Mouse (Mus musculus): ENCODE results near the gene Tgm1. TPM values are rescaled to one million over a fixed set of nuclear protein-coding genes. Genes with fewer than 3 reads are reported as not detected.

Tgm1 gene
- polyA plus RNA-seq, 1 experiment, result 1.1 TPM

DNA sequence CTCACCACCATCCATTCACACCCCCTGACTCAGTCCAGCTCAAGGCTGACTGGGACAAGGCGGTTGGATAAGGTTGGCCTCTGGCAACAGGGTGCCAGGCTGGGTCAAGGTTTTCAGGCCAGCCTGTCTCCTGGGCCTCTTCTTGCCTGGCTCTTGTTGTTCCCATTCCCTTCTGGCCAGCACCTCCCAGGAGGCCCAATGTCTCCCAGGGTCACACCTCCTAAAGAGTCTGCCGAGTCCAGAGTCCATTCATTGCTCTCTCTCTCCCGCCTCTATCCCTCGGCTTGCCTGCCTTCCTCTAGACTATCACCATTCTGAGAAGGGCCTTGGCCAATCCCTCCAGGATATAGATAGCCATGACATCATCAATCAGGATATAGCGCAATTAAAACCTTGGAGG, 55.7 kb downstream of the Tgm1 start:
- TF ChIP-seq FLI1 (IDR thresholded peaks at IDR 0.05; ENCODE audit: low read length) (no peak), GATA1 (IDR thresholded peaks at IDR 0.05; ENCODE audit: borderline replicate concordance, low read length) (no peak)
- peaks cover 43% of the 10 kb centered on the region for H3K36me3 ChIP-seq (replicated peaks; ENCODE audit: low read length)
- H3K4me1 ChIP-seq, result peaks cover 32% of the 10 kb centered on the region
- H3K4me3 ChIP-seq (replicated peaks), result no peak overlapping the region
- H3K27me3 ChIP-seq (replicated peaks), result no peaks in the 10 kb centered on the region
- no peaks in the 10 kb centered on the region for H3K9me3 ChIP-seq

DNA sequence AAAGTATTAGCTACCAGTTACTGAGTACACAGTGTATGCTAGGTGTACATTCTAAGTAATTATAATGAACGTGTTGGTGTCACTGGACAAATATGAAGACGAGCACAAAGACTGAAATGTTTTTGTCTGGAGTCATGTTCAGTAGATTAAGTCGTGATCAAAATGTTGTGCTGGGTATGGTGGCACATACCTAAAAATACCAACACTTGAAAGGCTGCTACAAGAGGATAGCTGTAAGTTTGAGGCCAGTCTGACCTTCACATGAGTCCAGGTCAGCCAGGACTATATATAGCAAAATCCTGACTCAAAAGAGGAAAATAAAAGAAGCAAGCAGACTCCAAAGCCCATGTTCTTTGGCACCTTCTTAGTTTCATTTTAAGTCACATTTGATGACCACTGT, 56.8 kb downstream of the Tgm1 start:
- Histone ChIP-seq H3K27me3 (replicated peaks) (peaks cover 2% of the 10 kb centered on the region), H3K36me3 (replicated peaks; ENCODE audit: low read length) (peaks cover 32% of the 10 kb centered on the region), H3K4me1 (peaks cover 32% of the 10 kb centered on the region), H3K9me3 (no peaks in the 10 kb centered on the region), H3K4me3 (replicated peaks) (no peak overlapping the region)
- TF ChIP-seq GATA1 (IDR thresholded peaks at IDR 0.05; ENCODE audit: borderline replicate concordance, low read length) (no peak), FLI1 (IDR thresholded peaks at IDR 0.05; ENCODE audit: low read length) (no peak)

DNA sequence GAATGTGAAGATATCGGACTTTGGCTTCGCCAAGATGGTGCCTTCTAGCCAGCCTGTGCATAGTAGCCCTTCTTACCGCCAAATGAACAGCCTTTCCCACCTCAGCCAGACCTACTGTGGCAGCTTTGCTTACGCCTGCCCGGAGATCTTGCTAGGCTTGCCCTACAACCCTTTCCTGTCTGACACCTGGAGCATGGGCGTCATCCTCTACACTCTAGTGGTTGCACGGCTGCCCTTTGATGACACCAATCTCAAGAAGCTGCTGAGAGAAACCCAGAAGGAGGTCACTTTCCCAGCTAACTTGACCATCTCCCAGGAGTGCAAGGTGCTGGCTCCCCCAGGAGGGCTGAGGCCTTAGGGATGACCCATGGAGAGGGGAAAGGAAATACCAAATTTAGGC, 62.2 kb downstream of the Tgm1 start:
- Histone ChIP-seq H3K4me1 (peaks cover 15% of the 10 kb centered on the region), H3K9me3 (no peaks in the 10 kb centered on the region), H3K36me3 (replicated peaks; ENCODE audit: low read length) (peaks cover 11% of the 10 kb centered on the region), H3K4me3 (replicated peaks) (no peak overlapping the region), H3K27me3 (replicated peaks) (peaks cover 5% of the 10 kb centered on the region)
- TF ChIP-seq FLI1 (IDR thresholded peaks at IDR 0.05; ENCODE audit: low read length) (no peak), GATA1 (IDR thresholded peaks at IDR 0.05; ENCODE audit: borderline replicate concordance, low read length) (no peak)

Other genes with a start within 250 kb of the Tgm1 start
- 17.5 and 33.7 TPM in 2 replicates for gene Dhrs4, start 235.2 kb downstream of the Tgm1 start, polyA plus RNA-seq (2012; ENCODE audit: insufficient read depth, low replicate concordance)
- 1.9 TPM in 1 of 2 replicates, not detected in the other for gene Carmil3, start 223.3 kb downstream of the Tgm1 start, polyA plus RNA-seq (2012; ENCODE audit: insufficient read depth, low replicate concordance)
- gene Cpne6, start 203.5 kb downstream of the Tgm1 start, polyA plus RNA-seq (2012; ENCODE audit: insufficient read depth, low replicate concordance), result not detected in 2 replicates
- gene Nrl, start 188.9 kb downstream of the Tgm1 start, polyA plus RNA-seq (2012; ENCODE audit: insufficient read depth, low replicate concordance), result not detected in 2 replicates
- gene Pck2, start 173.7 kb downstream of the Tgm1 start, polyA plus RNA-seq (2012; ENCODE audit: insufficient read depth, low replicate concordance), result 19.1 and 50.7 TPM in 2 replicates
- 11.5 and 17.6 TPM in 2 replicates for gene Dcaf11, start 153.9 kb downstream of the Tgm1 start, polyA plus RNA-seq (2012; ENCODE audit: insufficient read depth, low replicate concordance)
- not detected in 2 replicates for gene A730061H03Rik, start 153.5 kb downstream of the Tgm1 start, polyA plus RNA-seq (2012; ENCODE audit: insufficient read depth, low replicate concordance)
- not detected in 2 replicates for gene Fitm1, start 138.3 kb downstream of the Tgm1 start, polyA plus RNA-seq (2012; ENCODE audit: insufficient read depth, low replicate concordance)
- 66.3 and 162 TPM in 2 replicates for gene Psme1, start 135.8 kb downstream of the Tgm1 start, polyA plus RNA-seq (2012; ENCODE audit: insufficient read depth, low replicate concordance)
- 2.0 and 18.9 TPM in 2 replicates for gene Emc9, start 128.6 kb downstream of the Tgm1 start, polyA plus RNA-seq (2012; ENCODE audit: insufficient read depth, low replicate concordance)
- 23.2 and 78.2 TPM in 2 replicates for gene Psme2, start 122.8 kb downstream of the Tgm1 start, polyA plus RNA-seq (2012; ENCODE audit: insufficient read depth, low replicate concordance)
- gene Rnf31, start 122.2 kb downstream of the Tgm1 start, polyA plus RNA-seq (2012; ENCODE audit: insufficient read depth, low replicate concordance), result 17.1 and 20.4 TPM in 2 replicates
- 40.0 and 114 TPM in 2 replicates for gene Irf9, start 110.4 kb downstream of the Tgm1 start, polyA plus RNA-seq (2012; ENCODE audit: insufficient read depth, low replicate concordance)
- 1.4 and 9.7 TPM in 2 replicates for gene Rec8, start 95.9 kb downstream of the Tgm1 start, polyA plus RNA-seq (2012; ENCODE audit: insufficient read depth, low replicate concordance)
- 12.4 and 38.3 TPM in 2 replicates for gene Ipo4, start 78.0 kb downstream of the Tgm1 start, polyA plus RNA-seq (2012; ENCODE audit: insufficient read depth, low replicate concordance)
- gene Gm49378, start 76.0 kb downstream of the Tgm1 start, polyA plus RNA-seq (2012; ENCODE audit: insufficient read depth, low replicate concordance), result 0.64 and 4.9 TPM in 2 replicates
- gene Tm9sf1, start 70.1 kb downstream of the Tgm1 start, polyA plus RNA-seq (2012; ENCODE audit: insufficient read depth, low replicate concordance), result 5.8 and 9.0 TPM in 2 replicates
- gene Tssk4, start 63.7 kb downstream of the Tgm1 start, polyA plus RNA-seq (2012; ENCODE audit: insufficient read depth, low replicate concordance), result 0.23 TPM in 1 of 2 replicates, not detected in the other
- 3.3 and 20.1 TPM in 2 replicates for gene Mdp1, start 53.4 kb downstream of the Tgm1 start, polyA plus RNA-seq (2012; ENCODE audit: insufficient read depth, low replicate concordance)
- 12.5 and 39.5 TPM in 2 replicates for gene Gmpr2, start 42.0 kb downstream of the Tgm1 start, polyA plus RNA-seq (2012; ENCODE audit: insufficient read depth, low replicate concordance)
- gene Nedd8, start 41.8 kb downstream of the Tgm1 start, polyA plus RNA-seq (2012; ENCODE audit: insufficient read depth, low replicate concordance), result 10.8 and 102 TPM in 2 replicates
- gene Tinf2, start 32.1 kb downstream of the Tgm1 start, polyA plus RNA-seq (2012; ENCODE audit: insufficient read depth, low replicate concordance), result 15.6 and 18.7 TPM in 2 replicates
- gene Rabggta, start 8.3 kb upstream of the Tgm1 start, polyA plus RNA-seq (2012; ENCODE audit: insufficient read depth, low replicate concordance), result 9.5 and 9.9 TPM in 2 replicates
- 1.2 and 3.7 TPM in 2 replicates for gene Dhrs1, start 31.8 kb upstream of the Tgm1 start, polyA plus RNA-seq (2012; ENCODE audit: insufficient read depth, low replicate concordance)
- 18.3 and 25.1 TPM in 2 replicates for gene Nop9, start 31.8 kb upstream of the Tgm1 start, polyA plus RNA-seq (2012; ENCODE audit: insufficient read depth, low replicate concordance)
- 1.5 and 3.3 TPM in 2 replicates for gene Cideb, start 44.5 kb upstream of the Tgm1 start, polyA plus RNA-seq (2012; ENCODE audit: insufficient read depth, low replicate concordance)
- gene Ltb4r2, start 47.5 kb upstream of the Tgm1 start, polyA plus RNA-seq (2012; ENCODE audit: insufficient read depth, low replicate concordance), result 3.2 and 5.6 TPM in 2 replicates
- gene Ltb4r1, start 52.0 kb upstream of the Tgm1 start, polyA plus RNA-seq (2012; ENCODE audit: insufficient read depth, low replicate concordance), result 24.2 and 36.1 TPM in 2 replicates
- gene Adcy4, start 70.2 kb upstream of the Tgm1 start, polyA plus RNA-seq (2012; ENCODE audit: insufficient read depth, low replicate concordance), result not detected in 2 replicates
- gene Ripk3, start 74.9 kb upstream of the Tgm1 start, polyA plus RNA-seq (2012; ENCODE audit: insufficient read depth, low replicate concordance), result 38.4 and 95.9 TPM in 2 replicates
- 0.08 TPM in 1 of 2 replicates, not detected in the other for gene Nfatc4, start 109.2 kb upstream of the Tgm1 start, polyA plus RNA-seq (2012; ENCODE audit: insufficient read depth, low replicate concordance)
- 0.61 and 1.4 TPM in 2 replicates for gene Nynrin, start 140.1 kb upstream of the Tgm1 start, polyA plus RNA-seq (2012; ENCODE audit: insufficient read depth, low replicate concordance)
- gene Cbln3, start 170.5 kb upstream of the Tgm1 start, polyA plus RNA-seq (2012; ENCODE audit: insufficient read depth, low replicate concordance), result 1.2 TPM in 1 of 2 replicates, not detected in the other
- gene Khnyn, start 171.0 kb upstream of the Tgm1 start, polyA plus RNA-seq (2012; ENCODE audit: insufficient read depth, low replicate concordance), result 7.3 and 10.5 TPM in 2 replicates
- 6.6 TPM in 1 of 2 replicates, not detected in the other for gene Sdr39u1, start 186.4 kb upstream of the Tgm1 start, polyA plus RNA-seq (2012; ENCODE audit: insufficient read depth, low replicate concordance)
- gene Cma1, start 230.7 kb upstream of the Tgm1 start, polyA plus RNA-seq (2012; ENCODE audit: insufficient read depth, low replicate concordance), result 0.87 TPM in 1 of 2 replicates, not detected in the other
- not detected in 2 replicates for gene Cma2, start 237.1 kb upstream of the Tgm1 start, polyA plus RNA-seq (2012; ENCODE audit: insufficient read depth, low replicate concordance)

Data from megakaryocyte, embryonic 14.5 days (primary cell).